Mouse (Mus musculus) MEL (cell line): ENCODE measurements around the gene Mitf. TPM values are rescaled to one million over a fixed set of nuclear protein-coding genes. Genes with fewer than 3 reads are reported as not detected.

ENCODE experiments used
- DNase-seq: peaks from one replicate; pipeline ENCODE4 v3.0.0; 2011; ENCODE audit warnings: low read depth, low spot score
- H3K27ac ChIP-seq: 2 replicates; pipeline ENCODE4 v1.5.1; 2012; ENCODE audit warnings: low read depth, mild to moderate bottlenecking, control low read depth, low read length, moderate library complexity; ENCODE audit not compliant: control insufficient read depth
- H3K27me3 ChIP-seq, 2 experiments: fragments of 150-350 bp in 1 of 2; sonication (generic) in 1 of 2; 2 replicates each; pipeline ENCODE4 v1.6.1; 2012; ENCODE audit warnings: low read length in 2 of 2, mild to moderate bottlenecking in 2 of 2, improper control_type of control experiment in 1 of 2, moderate library complexity in 1 of 2; ENCODE audit not compliant: insufficient read depth in 2 of 2, control insufficient read depth in 1 of 2
- H3K36me3 ChIP-seq, 2 experiments: 2 replicates each; pipeline ENCODE4 v1.6.1; 2012 to 2014; ENCODE audit warnings: low read length in 2 of 2, improper control_type of control experiment in 1 of 2, inconsistent platforms in 1 of 2, mild to moderate bottlenecking in 1 of 2; ENCODE audit not compliant: insufficient read depth in 2 of 2, control insufficient read depth in 1 of 2
- H3K4me1 ChIP-seq, 2 experiments: fragments of 150-350 bp in 1 of 2; sonication (generic) in 1 of 2; 2 replicates each; pipeline ENCODE4 v1.6.1; 2012; ENCODE audit warnings: low read length in 2 of 2, improper control_type of control experiment in 1 of 2, mild to moderate bottlenecking in 1 of 2; ENCODE audit not compliant: insufficient read depth in 2 of 2, control insufficient read depth in 1 of 2
- H3K4me3 ChIP-seq, 2 experiments: fragments of 150-350 bp in 1 of 2; sonication (generic) in 1 of 2; 2 replicates each; pipeline ENCODE4 v1.5.1; 2012; ENCODE audit warnings: low read depth in 2 of 2, low read length in 2 of 2, mild to moderate bottlenecking in 2 of 2, moderate library complexity in 2 of 2, control low read depth in 1 of 2, improper control_type of control experiment in 1 of 2; ENCODE audit not compliant: control insufficient read depth in 1 of 2, insufficient read depth in 1 of 2
- H3K79me2 ChIP-seq: 2 replicates; pipeline ENCODE4 v1.6.1; 2012; ENCODE audit warnings: mild to moderate bottlenecking, low read length, moderate library complexity; ENCODE audit not compliant: control insufficient read depth, poor library complexity, insufficient read depth
- H3K9ac ChIP-seq: 2 replicates; pipeline ENCODE4 v1.6.1; 2012; ENCODE audit warnings: low read depth, mild to moderate bottlenecking, control low read depth, low read length, moderate library complexity; ENCODE audit not compliant: control insufficient read depth, poor library complexity, severe bottlenecking
- H3K9me3 ChIP-seq: fragments of 150-350 bp; sonication (generic); replicated peaks from 2 replicates; pipeline ENCODE4 v1.6.1; 2012; ENCODE audit warnings: mild to moderate bottlenecking, low read length, improper control_type of control experiment, moderate library complexity; ENCODE audit not compliant: insufficient read depth
- CHD1 ChIP-seq: IDR thresholded peaks from 2 replicates; pipeline ENCODE4 v1.6.1; 2012; ENCODE audit warnings: low read depth, mild to moderate bottlenecking, inconsistent platforms, low read length, improper control_type of control experiment
- ELF1 ChIP-seq: IDR thresholded peaks from 2 replicates; pipeline ENCODE4 v1.6.1; 2014; ENCODE audit warnings: low read depth, mild to moderate bottlenecking, inconsistent platforms, low read length, improper control_type of control experiment, moderate library complexity
- GABPA ChIP-seq: IDR thresholded peaks from 2 replicates; pipeline ENCODE4 v1.6.1; 2012; ENCODE audit warnings: low read depth, mild to moderate bottlenecking, inconsistent platforms, low read length, improper control_type of control experiment, moderate library complexity
- MAX ChIP-seq: IDR thresholded peaks from 2 replicates; pipeline ENCODE4 v1.6.1; 2011; ENCODE audit warnings: low read length, improper control_type of control experiment
- MXI1 ChIP-seq: IDR thresholded peaks from 2 replicates; pipeline ENCODE4 v1.6.1; 2011; ENCODE audit warnings: mild to moderate bottlenecking, low read depth, low read length, improper control_type of control experiment
- MYB ChIP-seq: IDR thresholded peaks from 2 replicates; pipeline ENCODE4 v1.6.1; 2011; ENCODE audit warnings: mild to moderate bottlenecking, low read depth, low read length, improper control_type of control experiment
- MYC ChIP-seq: IDR thresholded peaks from 2 replicates; pipeline ENCODE4 v1.6.1; 2011; ENCODE audit warnings: low read depth, mild to moderate bottlenecking, low read length, improper control_type of control experiment, moderate library complexity
- NELFE ChIP-seq: IDR thresholded peaks from 2 replicates; pipeline ENCODE4 v1.6.1; 2011; ENCODE audit warnings: low read depth, low read length, improper control_type of control experiment
- POLR2A ChIP-seq, 2 experiments: IDR thresholded peaks; 2 replicates each; pipeline ENCODE4 v1.6.1; 2011 to 2012; ENCODE audit warnings: low read length in 2 of 2, mild to moderate bottlenecking in 2 of 2, control low read depth in 1 of 2, improper control_type of control experiment in 1 of 2, low read depth in 1 of 2, moderate library complexity in 1 of 2; ENCODE audit not compliant: control insufficient read depth in 1 of 2, insufficient read depth in 1 of 2, poor library complexity in 1 of 2
- RCOR1 ChIP-seq: IDR thresholded peaks from 2 replicates; pipeline ENCODE4 v1.6.1; 2012; ENCODE audit warnings: low read depth, mild to moderate bottlenecking, inconsistent platforms, low read length, improper control_type of control experiment
- SIN3A ChIP-seq: IDR thresholded peaks from 2 replicates; pipeline ENCODE4 v1.6.1; 2012; ENCODE audit warnings: low read length, improper control_type of control experiment, inconsistent platforms
- TCF12 ChIP-seq: IDR thresholded peaks from 2 replicates; pipeline ENCODE4 v1.6.1; 2014; ENCODE audit warnings: low read depth, mild to moderate bottlenecking, inconsistent platforms, low read length, improper control_type of control experiment, moderate library complexity
- ZMIZ1 ChIP-seq: IDR thresholded peaks from 2 replicates; pipeline ENCODE4 v1.6.1; 2012; ENCODE audit warnings: low read depth, mild to moderate bottlenecking, inconsistent platforms, low read length, improper control_type of control experiment, moderate library complexity
- ZNF384 ChIP-seq: IDR thresholded peaks from 2 replicates; pipeline ENCODE4 v1.6.1; 2012; ENCODE audit warnings: low read depth, mild to moderate bottlenecking, inconsistent platforms, low read length, improper control_type of control experiment
- polyA plus RNA-seq, 2 experiments: library from polyadenylated mRNA; stranded (reverse) in 1 of 2; unstranded in 1 of 2; fragments of >175 nt in 1 of 2; fragments of >200 nt in 1 of 2; gene quantifications; 2 replicates each; pipeline versions ENCODE4 v1.2.1 to v1.2.4; 2012; ENCODE audit warnings: low replicate concordance in 2 of 2, low read depth in 1 of 2; ENCODE audit not compliant: insufficient read length in 2 of 2, insufficient read depth in 1 of 2, missing spikeins in 1 of 2
- total RNA-seq: library from RNA; depleted of rRNA; stranded (reverse); fragments of 300-350 nt; gene quantifications from 2 replicates; pipeline ENCODE4 v1.2.3, GENCODE M21; 2012

Gene Mitf
- total and polyA plus RNA-seq, 3 experiments = 1.8 to 2.1 TPM; not detected in 1

DNA sequence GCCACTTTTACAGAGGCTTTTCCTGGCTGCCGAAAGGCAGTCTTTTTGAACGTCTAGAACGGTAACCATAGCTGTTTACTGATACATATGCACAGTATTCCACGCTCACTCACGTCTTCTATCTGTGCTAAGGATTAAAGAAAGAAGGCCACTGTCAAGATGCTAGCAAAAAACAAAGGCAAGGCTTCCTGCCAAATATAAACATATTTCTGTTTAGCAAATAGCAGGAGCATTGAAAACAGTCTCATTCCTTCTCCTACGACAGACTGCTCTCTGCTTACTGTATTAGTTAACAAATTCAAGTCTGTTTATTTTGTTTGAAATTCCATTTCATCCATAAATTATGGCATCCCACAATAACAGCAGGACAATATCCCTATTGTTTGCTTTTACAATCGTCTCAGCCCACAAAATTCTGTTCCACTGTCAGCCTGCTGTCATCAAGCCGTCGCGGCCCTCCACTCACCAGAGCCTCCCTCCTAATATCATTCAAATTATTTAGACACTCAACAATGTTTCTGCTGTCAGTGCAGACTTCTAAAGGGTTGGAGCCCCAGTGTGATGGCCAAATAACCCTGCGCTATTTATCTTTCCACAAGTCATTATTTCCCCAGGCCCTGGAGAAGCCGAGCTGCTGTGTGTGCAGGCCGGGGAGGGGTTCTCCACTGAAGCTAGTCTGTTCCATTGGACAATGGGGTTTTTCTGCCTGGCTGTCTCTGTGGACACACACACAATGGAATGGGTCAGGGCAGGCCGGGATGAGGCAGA is 242.0 kb downstream of the Mitf start:
- H3K27ac ChIP-seq = no peak overlapping the region
- no peak overlapping the region for H3K9ac ChIP-seq
- H3K27me3 ChIP-seq = no peaks in the 10 kb centered on the region; a peak in 1 of 4 replicates
- no peak for TF ChIP-seq CHD1
- no peaks in the 10 kb centered on the region for H3K9me3 ChIP-seq
- H3K4me3 ChIP-seq = no peak overlapping the region
- H3K4me1 ChIP-seq = no peaks in the 10 kb centered on the region
- H3K36me3 ChIP-seq = no peaks in the 10 kb centered on the region
- no peak for DNase-seq
- no peaks in the 10 kb centered on the region for H3K79me2 ChIP-seq

DNA sequence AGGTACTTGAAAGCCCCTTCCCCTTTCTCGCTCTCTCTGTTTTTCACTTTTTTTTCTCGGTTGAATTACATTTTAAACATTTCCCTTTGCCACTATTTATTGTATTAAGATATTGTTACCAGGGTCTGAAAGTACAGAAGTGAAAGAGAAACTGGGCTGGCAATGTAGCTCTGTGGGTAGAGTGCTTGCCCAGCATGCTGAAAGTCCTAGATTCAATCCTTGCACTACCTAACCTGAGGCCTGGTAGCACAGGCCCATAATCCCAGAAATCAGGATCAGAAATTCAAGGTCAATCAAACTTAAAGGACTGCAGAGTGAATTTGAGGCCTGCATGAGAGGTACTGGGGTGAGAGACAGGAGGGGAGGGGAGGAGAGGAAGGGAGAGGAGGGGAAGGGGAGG is 242.7 kb downstream of the Mitf start:
- H3K27ac ChIP-seq = no peak overlapping the region
- H3K9me3 ChIP-seq = no peaks in the 10 kb centered on the region
- DNase-seq = no peak
- H3K36me3 ChIP-seq = no peaks in the 10 kb centered on the region
- H3K27me3 ChIP-seq = no peaks in the 10 kb centered on the region; a peak in 1 of 4 replicates
- no peaks in the 10 kb centered on the region for H3K4me1 ChIP-seq
- TF ChIP-seq MAX (no peak), NELFE (no peak), ZMIZ1 (no peak), MYB (no peak), ZNF384 (no peak), TCF12 (no peak), MXI1 (no peak), SIN3A (no peak), MYC (no peak), POLR2A (IDR thresholded peaks at IDR 0.05; ENCODE audit: control insufficient read depth in 1 of 2, insufficient read depth in 1 of 2, low read depth in 1 of 2, low read length in 2 of 2, poor library complexity in 1 of 2) (no peak), GABPA (no peak), RCOR1 (no peak)
- no peak overlapping the region for H3K4me3 ChIP-seq
- H3K79me2 ChIP-seq = no peaks in the 10 kb centered on the region
- H3K9ac ChIP-seq = no peak overlapping the region

DNA sequence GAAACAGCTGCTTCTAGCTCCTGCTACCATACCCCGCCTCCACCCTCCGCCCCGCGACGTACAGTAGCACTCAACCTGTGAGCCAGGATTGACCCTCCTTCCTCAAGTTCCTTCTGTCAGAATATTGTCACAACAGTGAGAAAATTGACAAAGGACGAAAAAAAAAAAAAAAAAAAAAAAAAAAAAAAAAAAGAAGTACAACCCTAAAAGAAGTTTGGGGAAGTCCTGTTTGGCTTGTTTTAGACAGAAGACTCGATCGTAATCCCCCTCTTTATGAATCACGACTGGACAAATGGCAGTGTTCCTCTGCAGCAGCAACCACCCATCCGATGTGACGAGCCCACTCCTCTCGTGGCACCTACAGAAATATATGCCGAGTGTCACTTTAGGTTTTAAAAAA is 255.0 kb downstream of the Mitf start:
- H3K27me3 ChIP-seq = no peaks in the 10 kb centered on the region
- H3K36me3 ChIP-seq = no peaks in the 10 kb centered on the region
- no peak overlapping the region for H3K4me3 ChIP-seq
- H3K9me3 ChIP-seq = no peaks in the 10 kb centered on the region
- H3K9ac ChIP-seq = no peak overlapping the region
- no peak overlapping the region for H3K27ac ChIP-seq
- H3K4me1 ChIP-seq = no peaks in the 10 kb centered on the region
- no peaks in the 10 kb centered on the region for H3K79me2 ChIP-seq
- no peak for TF ChIP-seq ELF1
- TF ChIP-seq, all 39 proteins: peak for 0
- no peak for DNase-seq
